Mouse (Mus musculus): Measurements from ENCODE around the gene Tmem219. TPM values are rescaled to one million over a fixed set of nuclear protein-coding genes. Genes with fewer than 3 reads are reported as not detected.

The Tmem219 gene
- 18.6 and 22.2 TPM in 2 replicates for polyA plus RNA-seq (2016; fragmentation: Nextera tagmentation; extraction: Ambion mirVana)

GRCm38 (mm10) chr7:126922624-126923060 is at the start of gene Tmem219:
Gene Tmem219, minus strand, starts transcription at chr7:126922917.
- ATAC-seq (ENCODE audit: insufficient number of reproducible peaks, insufficient read depth, low FRiP score, low TSS enrichment), result no peak
- H3K9me3 ChIP-seq, result no peaks in the 10 kb centered on the region
- H3K4me1 ChIP-seq, result no peaks in the 10 kb centered on the region
- H3K27ac ChIP-seq, result no peak within 1 kb of the TSS
- WGBS, result 55% methylated on average over 5 of the region's 5 CpGs
- no peaks in the 10 kb centered on the region for H3K36me3 ChIP-seq
- no peak within 1 kb of the TSS for H3K4me3 ChIP-seq
- H3K9ac ChIP-seq, result no peak within 1 kb of the TSS
- no peaks in the 10 kb centered on the region for H3K27me3 ChIP-seq
- H3K4me2 ChIP-seq (replicated peaks), result no peak within 1 kb of the TSS

- Histone ChIP-seq H3K27me3 (peaks cover 18% of the 10 kb centered on the region), H3K4me3 (no peak overlapping the region), H3K4me2 (replicated peaks) (no peak overlapping the region), H3K9me3 (no peaks in the 10 kb centered on the region), H3K27ac (no peak overlapping the region), H3K4me1 (no peaks in the 10 kb centered on the region), H3K9ac (no peak overlapping the region), H3K36me3 (no peaks in the 10 kb centered on the region)
- WGBS, result 56% methylated on average over 6 of the region's 6 CpGs
- ATAC-seq (ENCODE audit: insufficient number of reproducible peaks, insufficient read depth, low FRiP score, low TSS enrichment), result 0 out of 2 replicates have a peak, but pooled peaks have one; percentile 41
These were observed 44.6 kb upstream of the Tmem219 start for GRCm38 (mm10) chr7:126967361-126967760.

DNA sequence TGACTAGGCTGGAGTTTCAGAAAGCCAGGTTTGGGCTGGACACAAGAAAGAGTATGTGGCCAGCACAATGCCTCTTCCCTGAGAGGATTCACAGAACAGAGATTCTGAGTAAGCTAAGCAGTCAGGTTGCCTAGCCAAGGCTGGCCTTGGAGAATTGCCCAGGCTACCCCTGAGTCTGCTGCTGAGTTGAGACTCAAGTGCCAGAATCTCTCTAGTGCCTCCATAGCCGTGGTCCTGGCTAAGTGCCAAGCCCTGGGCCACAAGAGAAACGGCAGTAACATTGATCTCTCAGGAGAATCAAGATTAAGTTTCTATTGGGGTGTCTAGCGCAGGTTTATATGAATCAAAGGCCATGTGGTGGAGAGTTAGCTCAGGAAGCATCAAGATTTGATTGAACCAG is 42.9 kb upstream of the Tmem219 start:
- WGBS, result 67% methylated on average over 3 of the region's 3 CpGs
- Histone ChIP-seq H3K9ac (no peak overlapping the region), H3K4me3 (no peak overlapping the region), H3K27ac (no peak overlapping the region), H3K9me3 (no peaks in the 10 kb centered on the region), H3K4me2 (replicated peaks) (no peak overlapping the region), H3K4me1 (no peaks in the 10 kb centered on the region), H3K36me3 (no peaks in the 10 kb centered on the region), H3K27me3 (peaks cover 24% of the 10 kb centered on the region)
- ATAC-seq (ENCODE audit: insufficient number of reproducible peaks, insufficient read depth, low FRiP score, low TSS enrichment), result no peak

GRCm38 (mm10) chr7:126963548-126964286 is 41.0 kb upstream of the Tmem219 start:
- no peak for ATAC-seq (ENCODE audit: insufficient number of reproducible peaks, insufficient read depth, low FRiP score, low TSS enrichment)
- H3K27me3 ChIP-seq, result peaks cover 24% of the 10 kb centered on the region
- no peak overlapping the region for H3K9ac ChIP-seq
- H3K4me2 ChIP-seq (replicated peaks), result peak overlapping the region; percentile 31
- H3K27ac ChIP-seq, result no peak overlapping the region
- WGBS, result 26% methylated on average over 19 of the region's 19 CpGs
- no peaks in the 10 kb centered on the region for H3K4me1 ChIP-seq
- 0 out of 2 replicates have a peak overlapping the region, but pooled peaks have one; percentile 3 for H3K4me3 ChIP-seq
- H3K36me3 ChIP-seq, result no peaks in the 10 kb centered on the region
- no peaks in the 10 kb centered on the region for H3K9me3 ChIP-seq

- Histone ChIP-seq H3K4me3 (no peak overlapping the region), H3K4me2 (replicated peaks) (no peak overlapping the region), H3K4me1 (no peaks in the 10 kb centered on the region), H3K9me3 (no peaks in the 10 kb centered on the region), H3K36me3 (no peaks in the 10 kb centered on the region), H3K27me3 (peaks cover 24% of the 10 kb centered on the region), H3K9ac (no peak overlapping the region), H3K27ac (no peak overlapping the region)
- 84% methylated on average over 4 of the region's 4 CpGs for WGBS
- no peak for ATAC-seq (ENCODE audit: insufficient number of reproducible peaks, insufficient read depth, low FRiP score, low TSS enrichment)
These were observed 39.2 kb upstream of the Tmem219 start for GRCm38 (mm10) chr7:126961965-126962364.

- WGBS, result 84% methylated on average over 5 of the region's 5 CpGs
These were observed 38.4 kb upstream of the Tmem219 start for GRCm38 (mm10) chr7:126961095-126961494.

DNA sequence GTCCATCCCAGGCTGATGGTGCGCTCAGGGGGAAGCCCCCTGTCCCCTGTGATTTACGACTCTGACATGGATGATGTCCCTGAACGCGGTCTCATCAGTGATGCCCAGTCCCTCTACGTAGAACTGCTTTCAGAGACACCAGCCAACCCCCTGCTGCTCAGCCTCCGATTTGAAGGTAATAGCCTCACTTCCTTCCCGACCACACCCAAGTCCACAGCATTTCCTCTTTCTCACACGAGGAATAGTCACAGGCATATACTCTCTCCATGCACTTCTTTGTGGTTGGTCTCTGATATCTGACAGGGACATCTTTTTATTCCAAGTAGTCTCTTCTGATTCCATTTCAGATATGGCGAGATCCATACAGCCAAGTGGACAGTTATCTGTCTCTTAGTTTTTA is 37.1 kb upstream of the Tmem219 start:
- 73% methylated on average over 9 of the region's 9 CpGs for WGBS
- no peaks in the 10 kb centered on the region for H3K36me3 ChIP-seq

More at GRCm38 (mm10) chr7:126961095-126961494, 38.4 kb upstream of the Tmem219 start:
- Histone ChIP-seq H3K9me3 (no peaks in the 10 kb centered on the region), H3K36me3 (no peaks in the 10 kb centered on the region), H3K4me1 (no peaks in the 10 kb centered on the region), H3K4me2 (replicated peaks) (no peak overlapping the region), H3K27me3 (peaks cover 24% of the 10 kb centered on the region), H3K4me3 (no peak overlapping the region), H3K9ac (no peak overlapping the region), H3K27ac (no peak overlapping the region)
- no peak for ATAC-seq (ENCODE audit: insufficient number of reproducible peaks, insufficient read depth, low FRiP score, low TSS enrichment)

DNA sequence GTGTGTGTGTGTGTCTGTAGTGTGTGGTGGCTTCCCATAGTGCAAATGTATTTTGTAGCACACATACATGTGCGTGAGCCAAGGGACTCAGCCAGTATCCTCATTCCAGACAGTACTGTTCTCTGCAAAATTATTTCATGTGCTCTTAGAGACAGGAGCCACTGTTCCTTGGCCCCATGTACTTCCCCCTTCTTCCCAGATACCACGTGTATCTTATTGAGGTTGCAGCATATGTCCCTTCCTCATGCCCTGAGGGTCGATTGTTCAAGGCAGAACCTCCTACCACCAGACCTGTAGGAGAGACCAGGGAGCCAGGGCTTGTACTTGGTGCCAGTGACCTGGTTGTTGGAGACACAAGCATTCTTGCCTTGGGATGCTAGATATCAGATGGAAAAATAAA is 32.4 kb upstream of the Tmem219 start:
- no peaks in the 10 kb centered on the region for H3K36me3 ChIP-seq
- WGBS, result 63% methylated on average over 3 of the region's 3 CpGs

More for the DNA sequence above, 37.1 kb upstream of the Tmem219 start:
- Histone ChIP-seq H3K9ac (no peak overlapping the region), H3K9me3 (no peaks in the 10 kb centered on the region), H3K27ac (no peak overlapping the region), H3K4me2 (replicated peaks) (no peak overlapping the region), H3K4me3 (no peak overlapping the region), H3K4me1 (no peaks in the 10 kb centered on the region), H3K27me3 (peaks cover 24% of the 10 kb centered on the region)
- ATAC-seq (ENCODE audit: insufficient number of reproducible peaks, insufficient read depth, low FRiP score, low TSS enrichment), result no peak

GRCm38 (mm10) chr7:126952646-126953045 is 29.9 kb upstream of the Tmem219 start:
- ATAC-seq (ENCODE audit: insufficient number of reproducible peaks, insufficient read depth, low FRiP score, low TSS enrichment), result no peak
- Histone ChIP-seq H3K4me2 (replicated peaks) (no peak overlapping the region), H3K4me1 (peaks cover 10% of the 10 kb centered on the region; the same call in 1 of the 2 replicates), H3K27ac (no peak overlapping the region), H3K36me3 (no peaks in the 10 kb centered on the region), H3K9ac (no peak overlapping the region), H3K4me3 (no peak overlapping the region), H3K27me3 (peaks cover 39% of the 10 kb centered on the region), H3K9me3 (no peaks in the 10 kb centered on the region)
- 1% methylated on average over 8 of the region's 8 CpGs for WGBS

More for the DNA sequence above, 32.4 kb upstream of the Tmem219 start:
- no peak for ATAC-seq (ENCODE audit: insufficient number of reproducible peaks, insufficient read depth, low FRiP score, low TSS enrichment)
- Histone ChIP-seq H3K27ac (no peak overlapping the region), H3K4me2 (replicated peaks) (no peak overlapping the region), H3K9me3 (no peaks in the 10 kb centered on the region), H3K4me1 (0 out of 2 replicates have a peak, but pooled peaks cover 4% of the 10 kb centered on the region), H3K27me3 (peaks cover 32% of the 10 kb centered on the region), H3K4me3 (no peak overlapping the region), H3K9ac (no peak overlapping the region)

DNA sequence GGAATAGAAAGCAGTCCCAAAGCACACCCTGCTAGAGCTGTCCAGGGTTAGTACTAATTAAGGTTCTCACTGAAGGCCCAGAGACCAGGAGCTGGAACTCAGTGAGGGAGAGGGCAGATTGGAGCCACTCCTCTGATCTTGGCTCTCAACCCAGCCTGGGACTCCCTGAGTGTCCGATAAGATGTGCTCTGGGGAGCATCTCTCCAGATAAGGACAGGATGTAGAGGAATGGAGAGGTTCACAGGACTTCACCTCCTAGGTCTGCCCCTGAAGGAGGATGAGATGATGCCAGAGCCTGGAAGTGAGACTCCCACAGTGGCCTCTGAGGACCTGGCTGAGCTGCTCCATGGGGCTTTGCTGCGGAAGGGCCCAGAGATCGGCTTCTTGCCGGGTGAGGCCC is 29.0 kb upstream of the Tmem219 start:
- Histone ChIP-seq H3K27ac (no peak overlapping the region), H3K4me1 (peaks cover 10% of the 10 kb centered on the region; the same call in 1 of the 2 replicates), H3K36me3 (no peaks in the 10 kb centered on the region), H3K27me3 (peaks cover 39% of the 10 kb centered on the region), H3K9me3 (no peaks in the 10 kb centered on the region), H3K4me3 (no peak overlapping the region), H3K9ac (0 out of 2 replicates have a peak overlapping the region, but pooled peaks have one; percentile 1), H3K4me2 (replicated peaks) (peak overlapping the region; percentile 19)
- no peak for ATAC-seq (ENCODE audit: insufficient number of reproducible peaks, insufficient read depth, low FRiP score, low TSS enrichment)
- WGBS, result 18% methylated on average over 4 of the region's 4 CpGs

DNA sequence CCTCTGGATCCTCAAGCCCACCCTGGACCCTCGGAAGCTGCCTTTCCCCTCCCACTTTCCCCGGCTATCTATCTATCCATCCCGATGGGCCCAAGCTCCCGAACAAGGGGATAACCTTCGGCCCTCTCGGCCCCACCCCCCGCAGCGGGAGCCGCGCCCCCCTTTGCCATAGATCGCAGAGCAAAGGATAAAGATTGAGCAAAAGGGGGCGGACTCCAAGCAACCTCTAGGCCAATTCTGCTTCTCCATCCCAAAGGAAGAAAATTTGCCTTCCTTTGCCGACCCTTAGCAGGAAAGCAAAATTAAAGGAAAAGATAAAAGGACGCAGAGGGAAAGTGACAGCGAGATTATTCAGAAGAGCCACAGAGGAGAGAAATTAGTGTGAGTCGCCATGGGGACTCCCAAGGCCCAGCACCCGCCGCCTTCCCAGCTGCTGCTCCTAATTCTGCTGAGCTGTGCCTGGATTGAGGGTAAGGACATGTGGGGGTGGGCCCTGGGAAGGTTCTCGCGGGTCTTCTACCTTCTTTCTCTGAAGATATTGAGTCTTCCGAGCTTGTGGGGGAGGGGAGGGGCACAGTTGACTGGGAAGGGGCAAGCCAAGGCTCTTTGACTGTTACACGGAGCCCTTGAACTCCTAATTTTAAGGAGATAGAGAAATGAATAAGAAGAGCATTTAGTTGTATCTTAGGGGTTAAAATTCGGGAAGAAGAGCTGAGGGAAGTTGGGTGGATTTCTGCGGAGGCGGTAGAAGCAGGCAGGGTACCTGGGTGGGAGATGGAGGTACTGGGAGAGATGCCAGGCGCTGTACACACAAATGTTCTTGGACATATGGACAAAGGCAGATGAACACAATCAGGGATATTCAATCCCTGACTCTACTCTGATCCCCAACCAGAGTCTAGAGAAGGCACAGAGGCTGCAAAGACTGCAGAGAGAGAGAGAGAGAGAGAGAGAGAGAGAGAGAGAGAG is 28.2 kb upstream of the Tmem219 start:
- peak overlapping the region; percentile 42 for H3K4me3 ChIP-seq

More for the DNA sequence above, 28.2 kb upstream of the Tmem219 start:
- WGBS, result 6% methylated on average over 26 of the region's 26 CpGs
- Histone ChIP-seq H3K36me3 (no peaks in the 10 kb centered on the region), H3K4me1 (peaks cover 10% of the 10 kb centered on the region; the same call in 1 of the 2 replicates), H3K27me3 (peaks cover 39% of the 10 kb centered on the region), H3K9ac (0 out of 2 replicates have a peak overlapping the region, but pooled peaks have one; percentile 1), H3K4me2 (replicated peaks) (peak overlapping the region; percentile 98), H3K9me3 (no peaks in the 10 kb centered on the region), H3K27ac (no peak overlapping the region)
- no peak for ATAC-seq (ENCODE audit: insufficient number of reproducible peaks, insufficient read depth, low FRiP score, low TSS enrichment)
